Mouse (Mus musculus): ENCODE data around the gene Ncbp2. TPM values are rescaled to one million over a fixed set of nuclear protein-coding genes. Genes with fewer than 3 reads are reported as not detected.

Gene Ncbp2
- polyA plus RNA-seq, 1 experiment from 2014 or later = 106 TPM

DNA sequence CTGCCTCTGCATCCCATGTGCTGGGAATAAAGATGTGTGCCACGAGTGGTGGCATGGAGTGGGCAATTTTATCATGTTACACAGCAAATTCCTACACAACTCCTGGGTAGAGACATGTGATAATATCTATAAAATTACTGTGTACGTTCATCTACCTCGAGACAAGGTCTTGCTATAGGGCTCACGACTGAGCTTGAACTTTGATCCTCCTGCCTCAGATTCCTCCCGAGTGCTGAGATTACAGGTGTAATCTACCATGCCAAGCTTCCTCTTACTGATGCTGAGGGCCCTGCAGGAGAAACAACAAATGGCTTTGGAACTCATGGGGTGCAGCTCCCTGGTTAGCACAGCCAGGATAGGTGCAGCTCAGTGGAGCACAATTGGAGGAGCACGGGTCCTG, 23.9 kb upstream of the Ncbp2 start:
- H3K9ac ChIP-seq = no peak overlapping the region
- 84% methylated on average over 6 of the region's 6 CpGs for WGBS

GRCm38 (mm10) chr16:31926091-31926490, 22.2 kb upstream of the Ncbp2 start:
- WGBS = 89% methylated on average over 6 of the region's 6 CpGs
- no peak overlapping the region for H3K4me3 ChIP-seq
- no peak overlapping the region for H3K27ac ChIP-seq (replicated peaks)
- H3K36me3 ChIP-seq = no peaks in the 10 kb centered on the region
- no peaks in the 10 kb centered on the region for H3K27me3 ChIP-seq
- no peak for ATAC-seq (ENCODE audit: low read depth)
- H3K4me2 ChIP-seq = no peak overlapping the region
- no peaks in the 10 kb centered on the region for H3K4me1 ChIP-seq (replicated peaks)
- no peaks in the 10 kb centered on the region for H3K9me3 ChIP-seq
- no peak overlapping the region for H3K9ac ChIP-seq

More for the DNA sequence above, 23.9 kb upstream of the Ncbp2 start:
- no peak overlapping the region for H3K4me2 ChIP-seq
- ATAC-seq (ENCODE audit: low read depth) = no peak
- H3K27me3 ChIP-seq = no peaks in the 10 kb centered on the region
- H3K4me1 ChIP-seq (replicated peaks) = no peaks in the 10 kb centered on the region
- no peak overlapping the region for H3K4me3 ChIP-seq
- no peaks in the 10 kb centered on the region for H3K36me3 ChIP-seq
- H3K27ac ChIP-seq (replicated peaks) = no peak overlapping the region
- H3K9me3 ChIP-seq = no peaks in the 10 kb centered on the region

GRCm38 (mm10) chr16:31926547-31927182, 21.6 kb upstream of the Ncbp2 start:
- Histone ChIP-seq H3K4me3 (no peak overlapping the region), H3K4me2 (no peak overlapping the region), H3K4me1 (replicated peaks) (0 out of 2 replicates have a peak, but pooled peaks cover 3% of the 10 kb centered on the region), H3K9ac (no peak overlapping the region), H3K36me3 (no peaks in the 10 kb centered on the region), H3K9me3 (no peaks in the 10 kb centered on the region), H3K27ac (replicated peaks) (no peak overlapping the region), H3K27me3 (no peaks in the 10 kb centered on the region)
- ATAC-seq (ENCODE audit: low read depth) = no peak
- WGBS = 85% methylated on average over 13 of the region's 13 CpGs

DNA sequence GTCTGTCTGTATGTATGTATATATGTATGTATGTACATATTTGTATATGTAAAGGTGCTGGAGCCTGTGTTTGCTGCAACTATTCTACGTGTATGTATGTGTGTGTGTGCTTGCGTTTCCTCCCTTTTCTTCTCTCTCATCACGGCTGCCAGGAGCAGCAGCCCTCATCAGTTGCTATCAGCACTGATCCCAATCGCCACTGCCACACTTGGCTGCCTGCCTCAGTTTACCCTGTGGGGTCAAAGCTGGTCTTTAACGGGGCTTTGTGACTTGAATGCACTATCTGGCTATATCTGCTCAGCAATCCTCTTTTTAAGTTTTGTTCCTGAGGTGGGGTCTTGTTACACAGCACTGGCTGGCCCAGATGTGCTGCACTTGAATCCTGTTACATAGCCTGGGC, 20.9 kb upstream of the Ncbp2 start:
- H3K27ac ChIP-seq (replicated peaks) = no peak overlapping the region
- H3K4me2 ChIP-seq = no peak overlapping the region
- no peak overlapping the region for H3K9ac ChIP-seq
- no peaks in the 10 kb centered on the region for H3K36me3 ChIP-seq
- WGBS = 84% methylated on average over 5 of the region's 5 CpGs
- no peaks in the 10 kb centered on the region for H3K27me3 ChIP-seq
- ATAC-seq (ENCODE audit: low read depth) = no peak
- H3K4me1 ChIP-seq (replicated peaks) = peaks cover 10% of the 10 kb centered on the region; the same call in 1 of the 2 replicates
- H3K9me3 ChIP-seq = no peaks in the 10 kb centered on the region
- no peak overlapping the region for H3K4me3 ChIP-seq

GRCm38 (mm10) chr16:31931330-31931729, 17.0 kb upstream of the Ncbp2 start:
- no peak for ATAC-seq (ENCODE audit: low read depth)
- Histone ChIP-seq H3K4me3 (no peak overlapping the region), H3K27ac (replicated peaks) (no peak overlapping the region), H3K36me3 (no peaks in the 10 kb centered on the region), H3K4me1 (replicated peaks) (peaks cover 41% of the 10 kb centered on the region), H3K9ac (no peak overlapping the region), H3K4me2 (no peak overlapping the region), H3K27me3 (peaks cover 14% of the 10 kb centered on the region), H3K9me3 (no peaks in the 10 kb centered on the region)
- WGBS = 52% methylated on average over 17 of the region's 17 CpGs

- Histone ChIP-seq H3K27me3 (peaks cover 21% of the 10 kb centered on the region), H3K4me3 (no peak overlapping the region), H3K27ac (replicated peaks) (peak overlapping the region; percentile 97), H3K4me2 (peak overlapping the region; percentile 74; the same call in 1 of the 2 replicates), H3K36me3 (no peaks in the 10 kb centered on the region), H3K9ac (peak overlapping the region; percentile 78), H3K4me1 (replicated peaks) (peaks cover 41% of the 10 kb centered on the region), H3K9me3 (no peaks in the 10 kb centered on the region)
- WGBS = 20% methylated on average over 5 of the region's 5 CpGs
- peak; percentile 10 for ATAC-seq (ENCODE audit: low read depth)
Measured at GRCm38 (mm10) chr16:31932255-31932654, 16.1 kb upstream of the Ncbp2 start.

DNA sequence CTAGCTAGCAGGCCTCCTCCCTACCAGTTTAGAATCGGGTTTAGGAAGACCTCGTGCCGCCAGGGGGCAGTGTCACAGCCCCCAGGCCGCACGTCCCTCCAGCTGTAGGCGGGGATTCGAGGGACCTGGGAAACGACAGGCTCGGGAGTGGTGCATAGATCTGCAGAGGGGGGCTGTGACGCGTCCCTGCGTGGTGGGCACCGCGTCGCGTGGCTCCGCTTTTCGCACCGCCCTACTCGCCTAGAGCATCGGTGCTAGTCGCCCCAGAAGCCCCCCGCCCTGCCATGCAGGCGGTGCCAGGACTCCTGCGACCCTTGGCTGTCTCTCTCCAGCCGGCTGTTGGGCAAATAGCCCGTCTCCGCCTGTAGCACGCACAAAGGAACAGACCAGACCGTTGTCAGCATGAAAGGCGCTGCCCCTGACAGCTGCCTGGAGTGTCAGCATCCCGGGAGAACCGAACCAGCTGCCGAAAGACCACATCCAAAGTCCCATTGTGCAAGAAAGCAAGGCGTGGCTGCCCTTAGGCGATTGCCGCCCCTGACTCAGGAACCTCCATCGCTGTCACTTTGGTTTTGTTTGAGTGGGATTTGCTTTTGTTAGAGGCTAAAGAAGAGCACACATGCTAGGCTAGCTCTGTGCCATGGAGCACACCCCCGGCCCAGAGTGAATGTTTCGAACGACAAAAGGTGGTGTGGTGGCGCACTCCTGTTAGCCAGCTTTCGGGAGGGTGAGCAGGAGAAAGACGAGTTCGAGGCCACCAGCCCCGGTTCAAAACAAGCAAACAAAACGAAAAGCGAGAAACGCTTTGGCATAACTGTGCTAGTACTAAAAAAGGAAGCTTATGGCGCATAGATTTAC, 15.2 kb upstream of the Ncbp2 start:
- H3K9ac ChIP-seq = peak overlapping the region; percentile 78
- peak; percentile 95 for ATAC-seq (ENCODE audit: low read depth)
- whole genome bisulfite sequencing = 1% methylated on average over 50 of the region's 50 CpGs
- peak overlapping the region; percentile 97 for H3K27ac ChIP-seq (replicated peaks)
- H3K4me1 ChIP-seq (replicated peaks) = peaks cover 41% of the 10 kb centered on the region
- peak overlapping the region; percentile 74 for H3K4me2 ChIP-seq
- peak overlapping the region; percentile 47 for H3K4me3 ChIP-seq
- no peaks in the 10 kb centered on the region for H3K9me3 ChIP-seq
- peaks cover 21% of the 10 kb centered on the region for H3K27me3 ChIP-seq
- H3K36me3 ChIP-seq = no peaks in the 10 kb centered on the region

- Histone ChIP-seq H3K4me2 (peak within 1 kb of the TSS; percentile 74), H3K4me1 (replicated peaks) (peaks cover 41% of the 10 kb centered on the region), H3K27ac (replicated peaks) (peak within 1 kb of the TSS; percentile 97), H3K9me3 (no peaks in the 10 kb centered on the region), H3K9ac (peak within 1 kb of the TSS; percentile 78), H3K27me3 (peaks cover 21% of the 10 kb centered on the region), H3K36me3 (no peaks in the 10 kb centered on the region), H3K4me3 (peak within 1 kb of the TSS; percentile 47)
- peak; percentile 22 for ATAC-seq (ENCODE audit: low read depth)
- 3% methylated on average over 42 of the region's 42 CpGs for WGBS
Measured at GRCm38 (mm10) chr16:31933751-31934549, 14.4 kb upstream of the Ncbp2 start, which contains the start of gene Pigz. Pigz (plus strand) TSS chr16:31933851.

GRCm38 (mm10) chr16:31934550-31935010, 13.7 kb upstream of the Ncbp2 start:
- Histone ChIP-seq H3K4me1 (replicated peaks) (peaks cover 41% of the 10 kb centered on the region), H3K4me2 (peak overlapping the region; percentile 74), H3K9ac (peak overlapping the region; percentile 78), H3K36me3 (no peaks in the 10 kb centered on the region), H3K9me3 (no peaks in the 10 kb centered on the region), H3K4me3 (peak overlapping the region; percentile 47), H3K27ac (replicated peaks) (peak overlapping the region; percentile 97), H3K27me3 (peaks cover 21% of the 10 kb centered on the region)
- WGBS = 10% methylated on average over 13 of the region's 13 CpGs
- no peak for ATAC-seq (ENCODE audit: low read depth)

DNA sequence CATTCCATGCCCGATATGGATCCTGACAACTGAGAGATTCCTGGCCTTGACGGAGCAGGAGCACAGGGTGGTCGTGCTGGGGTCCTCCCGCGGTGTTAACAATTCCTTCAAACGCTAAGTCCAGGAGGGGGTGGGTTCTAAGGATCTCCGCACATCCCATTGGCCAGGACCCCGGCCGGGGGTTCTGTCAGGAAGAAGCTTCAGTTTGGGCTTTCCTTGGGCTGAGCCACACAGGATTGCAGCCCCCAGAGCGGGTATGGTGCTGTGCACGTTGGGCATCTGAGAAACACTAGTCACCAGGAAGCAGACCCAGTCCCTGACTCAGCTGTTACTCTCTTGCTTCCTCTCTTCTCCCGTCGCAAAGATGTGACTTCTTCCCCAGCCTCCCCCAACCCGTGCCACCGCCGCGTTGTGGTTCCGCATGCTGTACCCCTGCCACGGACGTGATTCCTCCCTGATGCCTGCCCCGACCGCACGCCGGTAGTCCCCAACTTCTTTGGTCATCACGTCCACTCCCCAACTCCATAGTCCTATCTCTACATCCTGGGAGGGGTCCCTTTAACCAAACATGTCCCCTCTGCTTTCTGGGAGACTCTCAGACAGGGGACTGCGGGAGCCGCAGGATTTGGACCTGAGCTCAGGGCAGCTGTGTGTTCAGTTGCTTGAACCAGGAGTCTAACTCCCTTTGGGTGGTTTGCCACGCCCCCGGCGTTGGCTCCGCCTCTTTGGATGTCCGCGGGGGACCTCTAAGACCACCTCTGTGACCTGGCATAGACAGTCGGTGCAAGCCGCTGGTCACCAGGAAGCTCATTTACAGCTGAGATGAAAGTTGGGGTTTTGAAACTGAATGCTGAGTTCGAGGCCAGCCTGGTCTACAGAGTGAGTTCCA, 13.0 kb upstream of the Ncbp2 start:
- no peak for ATAC-seq (ENCODE audit: low read depth)
- Histone ChIP-seq H3K27ac (replicated peaks) (peak overlapping the region; percentile 97), H3K4me3 (peak overlapping the region; percentile 47), H3K27me3 (peaks cover 21% of the 10 kb centered on the region), H3K4me1 (replicated peaks) (peaks cover 41% of the 10 kb centered on the region), H3K4me2 (peak overlapping the region; percentile 74), H3K36me3 (no peaks in the 10 kb centered on the region), H3K9ac (peak overlapping the region; percentile 78), H3K9me3 (no peaks in the 10 kb centered on the region)
- WGBS = 5% methylated on average over 32 of the region's 36 CpGs

DNA sequence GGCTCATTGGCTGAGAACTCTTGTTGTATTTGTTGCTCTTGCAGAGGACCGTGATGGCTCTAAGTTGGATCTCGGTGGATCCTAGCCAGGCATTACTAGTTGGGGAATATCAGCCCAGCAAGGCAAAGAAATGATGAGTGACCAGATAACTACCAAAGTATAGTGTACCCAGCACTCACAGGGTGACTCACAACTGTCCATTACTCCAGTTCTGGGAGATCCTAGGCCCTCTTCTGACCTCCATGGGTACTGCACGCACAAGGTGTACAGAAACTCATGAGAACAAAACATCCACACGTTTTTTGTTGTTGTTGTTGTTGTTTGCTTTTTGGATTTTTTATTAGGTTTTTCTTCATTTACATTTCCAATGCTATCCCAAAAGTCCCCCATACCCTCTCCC, 11.7 kb upstream of the Ncbp2 start:
- WGBS = 87% methylated on average over 4 of the region's 4 CpGs
- Histone ChIP-seq H3K9ac (no peak overlapping the region), H3K4me1 (replicated peaks) (peaks cover 39% of the 10 kb centered on the region), H3K36me3 (no peaks in the 10 kb centered on the region), H3K27me3 (peaks cover 21% of the 10 kb centered on the region), H3K27ac (replicated peaks) (no peak overlapping the region), H3K4me3 (no peak overlapping the region), H3K4me2 (no peak overlapping the region), H3K9me3 (no peaks in the 10 kb centered on the region)
- no peak for ATAC-seq (ENCODE audit: low read depth)
